Mouse (Mus musculus) urinary bladder, postnatal 10 days (tissue): ENCODE results near the gene Lipa.

Source experiments
- DNase-seq: peaks from one replicate; pipeline ENCODE4 v3.0.0; 2022; ENCODE audit warnings: low spot score

Lipa gene

GRCm38 (mm10) chr19:34468216-34468615 is 59.1 kb downstream of the Lipa start:
- no peak for DNase-seq

GRCm38 (mm10) chr19:34464453-34464852 is 62.8 kb downstream of the Lipa start:
- no peak for DNase-seq

- DNase-seq, result no peak
Measured at GRCm38 (mm10) chr19:34461451-34462019, 65.7 kb downstream of the Lipa start.

GRCm38 (mm10) chr19:34450784-34451370 is 76.4 kb downstream of the Lipa start:
- DNase-seq, result no peak

- no peak for DNase-seq
Measured at GRCm38 (mm10) chr19:34448851-34449250, 78.4 kb downstream of the Lipa start.

GRCm38 (mm10) chr19:34445410-34446012 is 81.8 kb downstream of the Lipa start:
- DNase-seq, result no peak

- DNase-seq, result no peak
Measured at GRCm38 (mm10) chr19:34444785-34445184, 82.5 kb downstream of the Lipa start.
